Mouse (Mus musculus): ENCODE measurements around the gene 1600002K03Rik. TPM values are rescaled to one million over a fixed set of nuclear protein-coding genes. Genes with fewer than 3 reads are reported as not detected.

Gene 1600002K03Rik
- polyA plus RNA-seq, 1 experiment, result 23.7 TPM

GRCm38 (mm10) chr10:80148610-80149290 lies 24.0 kb upstream of the 1600002K03Rik start:
- peaks cover 3% of the 10 kb centered on the region; the same call in 1 of the 2 replicates for H3K4me1 ChIP-seq (ENCODE audit: control insufficient read depth, insufficient read depth, low read length)

GRCm38 (mm10) chr10:80149291-80150225 lies 23.2 kb upstream of the 1600002K03Rik start:
- under 1% methylated on average over 88 of the region's 88 CpGs for WGBS
- peak overlapping the region; percentile 95 for H3K4me3 ChIP-seq (replicated peaks; ENCODE audit: control insufficient read depth, low read depth, low read length)
- peaks cover 3% of the 10 kb centered on the region; the same call in 1 of the 2 replicates for H3K4me1 ChIP-seq (ENCODE audit: control insufficient read depth, insufficient read depth, low read length)
- TF ChIP-seq CTCF (IDR thresholded peaks at IDR 0.05; ENCODE audit: control insufficient read depth, insufficient read depth, low read length) (no peak), POLR2A (IDR thresholded peaks at IDR 0.05; ENCODE audit: borderline replicate concordance, control insufficient read depth, low read depth, low read length) (peak; percentile 72)
- H3K27ac ChIP-seq (ENCODE audit: control insufficient read depth, insufficient read depth, low read depth, low read length, poor library complexity), result peak overlapping the region; percentile 97

More at GRCm38 (mm10) chr10:80148610-80149290, 24.0 kb upstream of the 1600002K03Rik start:
- Histone ChIP-seq H3K4me3 (replicated peaks; ENCODE audit: control insufficient read depth, low read depth, low read length) (peak overlapping the region; percentile 95), H3K27ac (ENCODE audit: control insufficient read depth, insufficient read depth, low read depth, low read length, poor library complexity) (peak overlapping the region; percentile 97)
- TF ChIP-seq CTCF (IDR thresholded peaks at IDR 0.05; ENCODE audit: control insufficient read depth, insufficient read depth, low read length) (peak; percentile 53; the same call in 1 of the 2 replicates), POLR2A (IDR thresholded peaks at IDR 0.05; ENCODE audit: borderline replicate concordance, control insufficient read depth, low read depth, low read length) (peak; percentile 8; the same call in 1 of the 2 replicates)
- under 1% methylated on average over 57 of the region's 57 CpGs for WGBS

GRCm38 (mm10) chr10:80150226-80151210 lies 22.2 kb upstream of the 1600002K03Rik start:
- peaks cover 7% of the 10 kb centered on the region for H3K4me1 ChIP-seq (ENCODE audit: control insufficient read depth, insufficient read depth, low read length)
- WGBS, result under 1% methylated on average over 71 of the region's 71 CpGs
- TF ChIP-seq POLR2A (IDR thresholded peaks at IDR 0.05; ENCODE audit: borderline replicate concordance, control insufficient read depth, low read depth, low read length) (peak; percentile 47; the same call in 1 of the 2 replicates), CTCF (IDR thresholded peaks at IDR 0.05; ENCODE audit: control insufficient read depth, insufficient read depth, low read length) (no peak)
- H3K4me3 ChIP-seq (replicated peaks; ENCODE audit: control insufficient read depth, low read depth, low read length), result peak overlapping the region; percentile 95
- H3K27ac ChIP-seq (ENCODE audit: control insufficient read depth, insufficient read depth, low read depth, low read length, poor library complexity), result peak overlapping the region; percentile 94

GRCm38 (mm10) chr10:80151211-80152034 lies 21.3 kb upstream of the 1600002K03Rik start:
- TF ChIP-seq POLR2A (IDR thresholded peaks at IDR 0.05; ENCODE audit: borderline replicate concordance, control insufficient read depth, low read depth, low read length), result peak; percentile 52; the same call in 1 of the 2 replicates
- no peak for TF ChIP-seq CTCF (IDR thresholded peaks at IDR 0.05; ENCODE audit: control insufficient read depth, insufficient read depth, low read length)
- Histone ChIP-seq H3K27ac (ENCODE audit: control insufficient read depth, insufficient read depth, low read depth, low read length, poor library complexity) (peak overlapping the region; percentile 85), H3K4me3 (replicated peaks; ENCODE audit: control insufficient read depth, low read depth, low read length) (peak overlapping the region; percentile 69), H3K4me1 (ENCODE audit: control insufficient read depth, insufficient read depth, low read length) (peaks cover 4% of the 10 kb centered on the region)
- 1% methylated on average over 26 of the region's 26 CpGs for WGBS

GRCm38 (mm10) chr10:80152071-80152872 lies 20.5 kb upstream of the 1600002K03Rik start:
- WGBS, result 30% methylated on average over 15 of the region's 15 CpGs
- Histone ChIP-seq H3K4me3 (replicated peaks; ENCODE audit: control insufficient read depth, low read depth, low read length) (peak overlapping the region; percentile 69), H3K27ac (ENCODE audit: control insufficient read depth, insufficient read depth, low read depth, low read length, poor library complexity) (peak overlapping the region; percentile 85), H3K4me1 (ENCODE audit: control insufficient read depth, insufficient read depth, low read length) (peaks cover 3% of the 10 kb centered on the region)
- TF ChIP-seq POLR2A (IDR thresholded peaks at IDR 0.05; ENCODE audit: borderline replicate concordance, control insufficient read depth, low read depth, low read length), result no peak
- TF ChIP-seq CTCF (IDR thresholded peaks at IDR 0.05; ENCODE audit: control insufficient read depth, insufficient read depth, low read length), result no peak

- 66% methylated on average over 3 of the region's 3 CpGs for WGBS
Observed at GRCm38 (mm10) chr10:80152873-80153260, 19.9 kb upstream of the 1600002K03Rik start.

More at GRCm38 (mm10) chr10:80152873-80153260, 19.9 kb upstream of the 1600002K03Rik start:
- TF ChIP-seq POLR2A (IDR thresholded peaks at IDR 0.05; ENCODE audit: borderline replicate concordance, control insufficient read depth, low read depth, low read length) (no peak), CTCF (IDR thresholded peaks at IDR 0.05; ENCODE audit: control insufficient read depth, insufficient read depth, low read length) (no peak)
- Histone ChIP-seq H3K4me1 (ENCODE audit: control insufficient read depth, insufficient read depth, low read length) (peaks cover 3% of the 10 kb centered on the region), H3K27ac (ENCODE audit: control insufficient read depth, insufficient read depth, low read depth, low read length, poor library complexity) (peak overlapping the region; percentile 85), H3K4me3 (replicated peaks; ENCODE audit: control insufficient read depth, low read depth, low read length) (no peak overlapping the region)
